Mouse (Mus musculus): ENCODE data around the gene Jph2. TPM values are rescaled to one million over a fixed set of nuclear protein-coding genes. Genes with fewer than 3 reads are reported as not detected.

The Jph2 gene
- polyA plus RNA-seq, 1 experiment = 0.52 TPM

DNA sequence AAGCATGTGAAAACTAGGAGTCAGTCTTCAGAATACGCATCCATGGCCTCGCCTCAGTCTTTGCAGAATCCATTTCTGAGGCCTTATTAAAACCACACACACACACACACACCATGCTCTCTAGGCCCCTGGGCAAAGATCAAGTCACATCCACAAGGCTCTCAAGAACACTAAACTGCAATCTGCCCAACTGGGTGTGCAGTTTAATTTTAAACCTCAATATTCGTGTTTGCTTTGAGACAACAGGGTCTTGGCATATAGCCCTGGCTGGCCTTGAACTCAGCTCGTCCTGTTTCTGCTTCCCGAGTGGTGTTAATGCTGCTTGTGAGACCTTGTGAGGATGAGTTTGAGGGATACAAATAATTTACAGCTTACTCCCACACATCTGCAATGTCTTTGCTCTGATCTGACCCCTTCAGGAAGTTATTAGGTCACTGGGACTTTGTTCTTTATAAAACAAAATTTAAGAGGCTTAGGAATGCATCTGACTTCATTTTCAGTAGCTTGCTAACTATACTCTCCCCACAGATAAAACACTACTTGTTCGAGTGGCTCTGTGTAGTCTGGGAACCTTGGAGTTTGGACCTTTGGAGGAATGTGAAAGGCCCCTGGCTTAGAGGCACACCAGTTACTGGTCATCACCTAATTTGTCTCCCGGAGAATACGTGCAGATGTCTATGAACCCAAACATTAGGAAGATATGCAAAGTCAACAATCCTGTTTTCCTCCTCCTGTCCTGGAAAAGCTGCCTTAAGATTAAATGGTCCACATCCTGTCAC, 6.4 kb upstream of the Jph2 start:
- WGBS = 63% methylated on average over 8 of the region's 8 CpGs
- no peak overlapping the region for H3K4me3 ChIP-seq (replicated peaks; ENCODE audit: insufficient read depth, low read depth, low read length)

DNA sequence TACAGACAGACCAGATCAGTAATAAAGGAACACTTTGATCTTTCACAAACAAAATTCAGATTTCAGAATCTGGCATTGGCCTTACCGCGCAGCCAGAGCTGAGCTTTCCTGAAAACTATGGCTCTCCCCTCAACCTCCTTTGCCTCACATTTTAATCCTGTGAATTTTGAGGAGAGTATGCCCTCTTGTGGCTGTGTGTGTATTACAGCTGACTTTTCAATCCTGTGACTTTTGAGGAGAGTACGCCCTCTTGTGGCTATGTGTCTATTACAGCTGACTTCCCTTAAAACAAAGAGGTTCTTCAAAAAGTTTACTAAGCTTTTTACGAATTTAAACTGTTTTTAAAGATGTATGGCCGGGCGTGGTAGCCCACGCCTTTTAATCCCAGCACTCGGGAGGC, 3.4 kb upstream of the Jph2 start:
- no peaks in the 10 kb centered on the region for H3K27me3 ChIP-seq (ENCODE audit: control insufficient read depth, insufficient read depth, low read length)
- TF ChIP-seq POLR2A (IDR thresholded peaks at IDR 0.05; ENCODE audit: borderline replicate concordance, insufficient read depth, low read length) (no peak), CTCF (IDR thresholded peaks at IDR 0.05; ENCODE audit: borderline replicate concordance, insufficient read depth, low read depth, low read length) (peak; percentile 58; the same call in 1 of the 2 replicates)
- no peaks in the 10 kb centered on the region for H3K4me1 ChIP-seq (ENCODE audit: control insufficient read depth, insufficient read depth, low read length)
- peak; percentile 69 to 76 for DNase-seq
- no peak overlapping the region for H3K27ac ChIP-seq (ENCODE audit: insufficient read depth, low read length)
- no peak overlapping the region for H3K4me3 ChIP-seq (replicated peaks; ENCODE audit: insufficient read depth, low read depth, low read length)
- 4% methylated on average over 8 of the region's 8 CpGs for WGBS

More for the DNA sequence above, 6.4 kb upstream of the Jph2 start:
- Histone ChIP-seq H3K27ac (ENCODE audit: insufficient read depth, low read length) (no peak overlapping the region), H3K27me3 (ENCODE audit: control insufficient read depth, insufficient read depth, low read length) (no peaks in the 10 kb centered on the region), H3K4me1 (ENCODE audit: control insufficient read depth, insufficient read depth, low read length) (no peaks in the 10 kb centered on the region)
- DNase-seq = no peak
- no peak for TF ChIP-seq POLR2A (IDR thresholded peaks at IDR 0.05; ENCODE audit: borderline replicate concordance, insufficient read depth, low read length)

DNA sequence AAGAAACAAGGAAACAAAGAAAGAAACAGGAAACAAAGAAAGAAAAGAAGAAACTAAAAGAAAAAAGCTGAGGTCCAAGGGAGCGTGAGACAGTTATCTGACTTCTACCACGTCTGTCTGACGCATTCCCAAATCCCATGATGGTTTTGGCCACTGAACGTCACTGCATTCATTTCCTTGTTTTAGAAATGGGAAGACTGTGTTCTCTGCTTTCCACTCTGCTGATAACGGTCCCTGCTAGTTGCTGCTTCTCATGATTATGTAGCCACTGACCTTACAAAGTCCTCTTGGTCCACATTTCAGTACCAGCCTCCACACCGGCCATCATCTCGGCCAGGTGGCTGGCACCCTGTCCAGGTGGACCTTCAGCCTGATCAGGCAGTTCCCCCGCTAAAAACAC, 1.4 kb upstream of the Jph2 start:
- no peaks in the 10 kb centered on the region for H3K4me1 ChIP-seq (ENCODE audit: control insufficient read depth, insufficient read depth, low read length)
- no peak for DNase-seq
- WGBS = 64% methylated on average over 8 of the region's 8 CpGs
- H3K27me3 ChIP-seq (ENCODE audit: control insufficient read depth, insufficient read depth, low read length) = no peaks in the 10 kb centered on the region
- no peak overlapping the region for H3K4me3 ChIP-seq (replicated peaks; ENCODE audit: insufficient read depth, low read depth, low read length)
- no peak overlapping the region for H3K27ac ChIP-seq (ENCODE audit: insufficient read depth, low read length)
- no peak for TF ChIP-seq CTCF (IDR thresholded peaks at IDR 0.05; ENCODE audit: borderline replicate concordance, insufficient read depth, low read depth, low read length)
- no peak for TF ChIP-seq POLR2A (IDR thresholded peaks at IDR 0.05; ENCODE audit: borderline replicate concordance, insufficient read depth, low read length)

DNA sequence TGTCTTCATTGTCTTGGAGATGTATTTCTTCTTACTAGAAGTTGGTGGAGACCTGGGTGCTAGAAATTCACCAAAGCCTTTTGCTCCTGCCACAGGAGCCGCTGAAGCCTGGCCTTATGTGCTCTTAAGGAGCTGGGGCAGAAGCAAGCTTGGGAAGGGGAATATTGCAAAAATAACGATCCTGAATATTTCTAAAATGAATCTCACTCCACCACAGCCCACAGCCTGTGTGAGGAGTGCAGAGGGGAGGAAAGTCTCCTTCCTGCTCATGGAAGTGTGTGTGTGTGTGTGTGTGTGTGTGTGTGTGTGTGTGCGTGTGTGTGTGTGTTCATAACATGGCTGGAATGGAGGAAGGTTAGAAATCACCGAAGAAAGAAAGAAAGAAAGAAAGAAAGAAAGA, 977 bp upstream of the Jph2 start:
- no peak for TF ChIP-seq CTCF (IDR thresholded peaks at IDR 0.05; ENCODE audit: borderline replicate concordance, insufficient read depth, low read depth, low read length)
- Histone ChIP-seq H3K27ac (ENCODE audit: insufficient read depth, low read length) (no peak overlapping the region), H3K27me3 (ENCODE audit: control insufficient read depth, insufficient read depth, low read length) (no peaks in the 10 kb centered on the region), H3K4me3 (replicated peaks; ENCODE audit: insufficient read depth, low read depth, low read length) (no peak overlapping the region), H3K4me1 (ENCODE audit: control insufficient read depth, insufficient read depth, low read length) (no peaks in the 10 kb centered on the region)
- 87% methylated on average over 4 of the region's 4 CpGs for WGBS
- no peak for DNase-seq

DNA sequence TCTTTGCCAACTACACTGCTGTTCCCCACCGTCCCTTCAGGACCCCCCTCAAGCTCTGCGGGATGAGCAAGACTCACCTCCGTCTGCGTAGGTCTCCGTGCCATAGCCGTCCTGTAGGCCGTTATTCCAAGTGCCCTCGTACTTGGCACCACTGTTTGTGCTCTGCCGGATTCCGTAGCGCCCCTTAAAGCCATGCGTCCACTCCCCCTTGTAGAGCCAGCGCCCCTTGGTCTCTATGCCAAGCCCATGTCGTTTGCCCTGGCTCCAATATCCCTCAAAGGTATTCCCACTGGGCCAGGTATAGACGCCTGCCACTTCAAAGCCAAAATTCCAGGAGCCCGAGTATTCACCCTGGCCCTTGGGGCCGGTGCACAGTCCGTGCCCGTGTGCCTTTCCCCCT, 722 bp downstream of the Jph2 start:
- 83% methylated on average over 19 of the region's 19 CpGs for WGBS
- Histone ChIP-seq H3K27ac (ENCODE audit: insufficient read depth, low read length) (no peak overlapping the region), H3K27me3 (ENCODE audit: control insufficient read depth, insufficient read depth, low read length) (no peaks in the 10 kb centered on the region), H3K4me3 (replicated peaks; ENCODE audit: insufficient read depth, low read depth, low read length) (no peak overlapping the region), H3K4me1 (ENCODE audit: control insufficient read depth, insufficient read depth, low read length) (no peaks in the 10 kb centered on the region)
- DNase-seq = no peak
- TF ChIP-seq POLR2A (IDR thresholded peaks at IDR 0.05; ENCODE audit: borderline replicate concordance, insufficient read depth, low read length) = no peak
- no peak for TF ChIP-seq CTCF (IDR thresholded peaks at IDR 0.05; ENCODE audit: borderline replicate concordance, insufficient read depth, low read depth, low read length)

DNA sequence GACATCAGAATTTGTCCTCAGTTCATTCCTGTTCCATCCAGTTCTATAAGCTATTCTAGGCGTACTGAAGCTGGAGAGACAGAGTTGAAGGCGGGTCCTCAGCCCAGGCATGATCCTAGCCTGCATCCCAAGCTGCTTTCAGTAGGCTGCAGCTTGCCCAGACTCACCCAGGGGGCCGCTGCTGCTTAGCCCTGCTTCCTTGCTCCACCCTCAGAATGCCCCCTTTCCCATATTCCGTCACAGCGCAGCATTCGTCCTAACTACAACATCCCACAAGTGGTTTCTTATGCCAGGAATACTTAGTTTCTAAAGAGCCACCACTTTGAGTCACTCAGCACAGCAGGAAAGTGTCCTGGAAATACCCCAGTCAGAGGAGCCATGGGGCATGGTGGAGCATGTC, 2.8 kb downstream of the Jph2 start:
- TF ChIP-seq POLR2A (IDR thresholded peaks at IDR 0.05; ENCODE audit: borderline replicate concordance, insufficient read depth, low read length) = no peak
- TF ChIP-seq CTCF (IDR thresholded peaks at IDR 0.05; ENCODE audit: borderline replicate concordance, insufficient read depth, low read depth, low read length) = no peak
- 54% methylated on average over 6 of the region's 6 CpGs for WGBS
- H3K4me3 ChIP-seq (replicated peaks; ENCODE audit: insufficient read depth, low read depth, low read length) = no peak overlapping the region

DNA sequence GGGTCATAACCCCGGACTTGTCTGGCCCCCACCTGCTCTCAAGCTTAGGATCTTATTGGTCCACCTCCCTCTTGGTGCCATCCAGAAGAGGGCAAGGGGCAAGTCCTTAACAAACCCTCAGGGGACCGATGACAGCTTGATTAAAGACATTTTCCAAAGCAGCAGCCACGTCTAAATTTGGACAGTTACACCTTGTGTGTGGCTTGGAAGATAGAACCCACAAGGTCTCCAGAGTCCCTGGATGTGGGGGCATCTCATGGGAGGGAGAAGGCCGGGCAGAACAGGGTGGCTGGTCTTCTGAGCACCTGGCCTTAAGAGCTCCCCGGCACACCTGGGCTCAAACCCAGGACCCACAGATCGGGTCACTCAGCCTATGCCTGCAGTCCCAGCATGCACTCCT, 3.8 kb downstream of the Jph2 start:
- Histone ChIP-seq H3K4me3 (replicated peaks; ENCODE audit: insufficient read depth, low read depth, low read length) (no peak overlapping the region), H3K27me3 (ENCODE audit: control insufficient read depth, insufficient read depth, low read length) (no peaks in the 10 kb centered on the region), H3K27ac (ENCODE audit: insufficient read depth, low read length) (no peak overlapping the region), H3K4me1 (ENCODE audit: control insufficient read depth, insufficient read depth, low read length) (no peaks in the 10 kb centered on the region)
- no peak for DNase-seq
- 64% methylated on average over 6 of the region's 6 CpGs for WGBS
- no peak for TF ChIP-seq CTCF (IDR thresholded peaks at IDR 0.05; ENCODE audit: borderline replicate concordance, insufficient read depth, low read depth, low read length)
- TF ChIP-seq POLR2A (IDR thresholded peaks at IDR 0.05; ENCODE audit: borderline replicate concordance, insufficient read depth, low read length) = no peak

More for the DNA sequence above, 2.8 kb downstream of the Jph2 start:
- Histone ChIP-seq H3K27me3 (ENCODE audit: control insufficient read depth, insufficient read depth, low read length) (no peaks in the 10 kb centered on the region), H3K27ac (ENCODE audit: insufficient read depth, low read length) (no peak overlapping the region), H3K4me1 (ENCODE audit: control insufficient read depth, insufficient read depth, low read length) (no peaks in the 10 kb centered on the region)
- DNase-seq = no peak

DNA sequence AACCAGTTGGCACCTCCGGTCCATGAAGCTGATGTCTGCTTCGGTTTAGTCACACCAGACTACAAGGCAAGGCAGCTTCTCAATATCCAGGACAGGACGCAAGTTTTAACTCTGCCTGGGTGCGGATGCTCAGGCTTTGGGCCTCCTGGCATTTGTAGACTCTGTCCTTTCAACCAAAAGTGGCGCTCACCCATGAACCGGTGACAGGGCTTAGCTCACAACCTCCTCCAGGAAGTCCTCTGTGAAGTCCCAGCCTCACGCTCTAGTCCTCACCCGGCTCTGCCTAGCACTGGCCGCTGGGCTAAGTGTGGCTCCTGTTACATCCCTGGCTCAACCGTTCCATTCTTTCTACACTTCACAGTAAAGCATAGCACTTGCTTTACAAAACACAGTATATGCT, 4.6 kb downstream of the Jph2 start:
- 85% methylated on average over 10 of the region's 10 CpGs for WGBS
- DNase-seq = no peak
- no peak overlapping the region for H3K4me3 ChIP-seq (replicated peaks; ENCODE audit: insufficient read depth, low read depth, low read length)
- TF ChIP-seq POLR2A (IDR thresholded peaks at IDR 0.05; ENCODE audit: borderline replicate concordance, insufficient read depth, low read length) (no peak), CTCF (IDR thresholded peaks at IDR 0.05; ENCODE audit: borderline replicate concordance, insufficient read depth, low read depth, low read length) (no peak)
- no peak overlapping the region for H3K27ac ChIP-seq (ENCODE audit: insufficient read depth, low read length)
- H3K27me3 ChIP-seq (ENCODE audit: control insufficient read depth, insufficient read depth, low read length) = no peaks in the 10 kb centered on the region
- H3K4me1 ChIP-seq (ENCODE audit: control insufficient read depth, insufficient read depth, low read length) = no peaks in the 10 kb centered on the region
